Mouse (Mus musculus) right cerebral cortex, postnatal 14 days (tissue): ENCODE results near the gene Cep104.

Experiments used
- DNase-seq: peaks from one replicate; pipeline ENCODE4 v3.0.0; 2022

Cep104 gene

GRCm38 (mm10) chr4:154055482-154055881, 80.5 kb downstream of the Cep104 start:
- no peak for DNase-seq

- DNase-seq: no peak
These were observed 81.1 kb downstream of the Cep104 start for GRCm38 (mm10) chr4:154056046-154056445.

- no peak for DNase-seq
These were observed 81.7 kb downstream of the Cep104 start for GRCm38 (mm10) chr4:154056661-154057060.

GRCm38 (mm10) chr4:154057696-154058095, 82.7 kb downstream of the Cep104 start:
- DNase-seq: no peak
